Mouse (Mus musculus) right cerebral cortex, postnatal 36 days (tissue): ENCODE results near the gene Cd9.

Experiments used
- DNase-seq, 2 experiments: peaks; one replicate each; pipeline ENCODE4 v3.0.0; 2022; ENCODE audit warnings: low spot score in 2 of 2, mixed read lengths in 1 of 2

Cd9 gene

GRCm38 (mm10) chr6:125473939-125474338 is 20.7 kb downstream of the Cd9 start:
- no peak for DNase-seq

DNA sequence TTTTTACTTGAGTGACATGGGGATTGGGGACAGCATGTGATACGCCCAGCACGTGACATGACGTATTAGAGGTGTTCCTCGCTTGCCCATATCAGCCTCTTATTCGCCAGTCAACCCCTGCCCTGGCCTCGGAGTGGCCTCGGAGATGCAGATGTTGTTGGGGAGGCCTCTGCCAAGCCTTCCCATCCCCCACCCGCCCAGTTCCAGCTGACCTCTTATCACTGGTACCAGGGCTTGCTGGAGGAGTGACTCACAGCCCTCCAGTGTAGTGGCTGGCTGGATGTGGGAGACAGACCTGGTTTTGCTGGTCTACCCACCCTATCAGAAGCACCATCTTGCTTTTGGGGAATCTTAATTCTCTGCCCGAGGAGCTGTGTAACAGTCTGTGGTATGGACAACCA is 21.3 kb downstream of the Cd9 start:
- DNase-seq = no peak

GRCm38 (mm10) chr6:125471921-125472320 is 22.7 kb downstream of the Cd9 start:
- no peak for DNase-seq

DNA sequence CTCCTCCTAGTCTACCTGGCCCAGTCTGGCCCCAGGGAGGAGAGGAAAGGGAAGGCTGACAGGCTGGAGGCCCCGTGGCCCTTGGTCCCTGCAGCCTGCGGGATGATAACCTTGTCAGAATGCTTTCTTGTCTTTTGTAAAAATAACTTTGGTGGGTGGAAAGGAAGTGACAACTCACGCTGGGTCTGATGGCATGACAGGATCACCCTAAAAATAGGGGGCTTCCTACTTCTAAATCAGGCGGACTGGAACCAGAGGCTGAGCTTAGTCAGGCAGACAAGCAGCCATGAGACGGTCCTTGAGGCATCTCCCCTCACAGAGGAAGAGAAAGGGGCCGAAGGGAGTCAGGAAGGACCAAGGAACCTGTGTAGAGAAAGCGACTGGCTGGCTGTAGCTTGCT is 23.3 kb downstream of the Cd9 start:
- no peak for DNase-seq

DNA sequence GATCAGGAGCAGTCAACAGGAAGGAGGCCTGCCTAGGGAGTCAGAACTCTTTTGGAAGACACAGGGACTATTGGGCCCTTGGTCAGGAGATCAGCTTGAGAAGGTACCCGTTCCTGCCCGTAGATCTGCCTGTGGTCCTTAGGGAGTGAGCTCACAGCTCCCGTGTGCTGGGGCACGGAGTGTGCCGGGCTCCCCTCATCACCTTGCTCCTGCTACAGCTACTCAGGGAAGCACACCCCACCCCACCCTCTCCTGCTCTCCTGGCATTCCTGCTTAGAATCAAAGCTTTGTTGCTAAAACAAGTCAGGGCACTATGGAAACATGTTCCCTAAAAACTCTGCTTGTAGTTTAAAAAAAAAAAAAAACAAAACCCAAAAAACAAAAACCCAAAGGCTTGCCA is 24.0 kb downstream of the Cd9 start:
- DNase-seq = no peak

DNA sequence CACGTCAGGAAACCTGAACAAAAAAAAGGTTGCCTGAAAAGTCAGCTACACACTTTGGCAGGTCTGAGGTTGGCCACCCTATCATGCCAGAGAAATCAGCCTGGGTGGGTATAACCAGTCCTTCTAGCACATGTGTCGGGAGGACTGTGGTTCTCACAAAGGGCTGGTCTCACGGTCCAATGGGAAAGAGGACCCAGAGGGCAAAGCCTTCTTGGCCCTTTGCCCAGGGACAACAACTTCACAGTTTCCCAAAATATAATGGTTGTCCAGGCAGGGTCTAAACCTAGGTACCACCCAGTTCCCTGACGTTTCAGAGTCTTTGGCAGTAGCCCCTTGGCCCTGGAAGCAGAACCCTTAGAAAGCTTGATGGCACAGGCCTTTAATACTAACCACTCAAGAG is 25.4 kb downstream of the Cd9 start:
- no peak for DNase-seq

DNA sequence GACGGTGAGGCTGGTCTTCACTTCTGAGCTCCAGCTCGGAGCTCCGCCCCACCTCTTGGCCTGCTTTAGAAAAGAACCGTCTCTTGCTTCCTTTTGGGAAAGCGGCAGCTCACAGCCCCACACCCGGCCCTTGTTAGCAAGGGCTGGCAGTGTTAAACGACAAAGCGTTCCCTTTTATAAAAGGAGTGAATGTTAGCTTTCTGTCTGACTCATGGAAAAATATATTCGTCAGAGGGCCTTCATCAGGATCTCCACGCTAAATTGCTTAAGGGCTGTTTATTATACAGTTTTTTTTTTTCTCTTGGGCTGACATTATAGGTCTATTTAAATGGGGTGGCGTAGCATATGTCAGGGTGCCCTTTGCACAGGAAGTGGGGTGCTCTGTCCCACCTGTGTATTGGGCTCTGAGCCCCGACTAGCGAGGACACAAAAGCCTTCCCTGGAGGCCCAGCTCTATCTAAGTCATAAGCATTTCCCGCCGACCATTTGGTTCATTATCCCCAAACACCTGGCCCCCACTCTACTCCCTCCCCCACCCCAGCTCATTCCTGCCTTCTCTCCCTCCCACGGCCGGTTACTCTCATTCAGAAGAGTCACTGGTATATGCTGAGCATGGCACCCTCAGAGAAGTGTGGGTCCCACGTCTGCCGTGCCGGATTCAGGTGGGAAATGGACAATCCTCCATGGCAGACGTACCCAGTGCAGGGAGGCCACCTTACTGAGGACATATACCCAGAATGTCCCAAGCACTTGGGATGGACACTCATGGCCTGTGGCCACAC is 26.2 kb downstream of the Cd9 start:
- peak in 1 of 2 experiments; percentile 21 for DNase-seq

DNA sequence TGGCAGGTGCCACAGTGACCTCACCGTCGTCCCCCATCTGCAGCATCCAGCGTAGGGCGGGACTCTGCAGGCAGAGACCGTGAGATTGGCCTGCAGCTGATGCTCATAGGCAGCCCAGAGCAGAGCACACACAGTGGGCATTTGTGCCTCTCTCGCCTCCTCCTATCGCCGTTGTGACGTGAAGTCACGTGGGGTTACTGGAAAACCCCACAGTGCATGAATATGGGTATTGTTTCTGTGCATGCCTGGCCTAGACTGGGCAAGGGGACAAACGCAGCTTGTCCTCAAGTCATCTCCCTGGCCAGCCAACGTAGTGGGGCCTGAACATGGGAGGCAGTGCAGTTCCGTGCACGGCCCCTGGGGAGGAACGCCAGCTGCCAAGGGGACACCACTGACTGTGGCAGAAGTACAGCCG is 27.3 kb downstream of the Cd9 start:
- peak; percentile 40 to 45 for DNase-seq

DNA sequence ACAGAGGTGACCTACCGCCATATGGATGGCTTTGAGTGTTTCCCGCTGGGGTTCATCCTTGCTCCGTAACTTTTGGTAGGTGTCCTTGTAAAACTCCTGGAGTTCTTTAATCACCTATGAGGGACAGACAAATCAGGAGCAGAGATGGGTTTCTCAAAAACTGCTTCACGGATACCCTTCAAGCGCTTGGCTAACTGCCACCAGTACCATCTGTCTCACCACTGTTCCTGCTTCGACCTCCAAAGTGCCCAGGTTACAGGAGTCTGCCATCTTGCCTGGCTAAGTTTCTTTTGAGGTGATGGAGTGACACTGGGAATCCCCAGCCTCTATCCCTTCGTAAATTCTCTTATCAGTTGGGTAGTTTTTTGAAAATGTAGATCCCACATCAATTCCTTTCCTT is 32.3 kb downstream of the Cd9 start:
- DNase-seq = no peak

- no peak for DNase-seq
Observed at GRCm38 (mm10) chr6:125461788-125462187, 32.8 kb downstream of the Cd9 start.

GRCm38 (mm10) chr6:125461325-125461724 is 33.3 kb downstream of the Cd9 start:
- DNase-seq = no peak

GRCm38 (mm10) chr6:125460589-125460988 is 34.0 kb downstream of the Cd9 start:
- no peak for DNase-seq

- no peak for DNase-seq
Observed at GRCm38 (mm10) chr6:125459903-125460302, 34.7 kb downstream of the Cd9 start.

GRCm38 (mm10) chr6:125455806-125456520 is 38.6 kb downstream of the Cd9 start:
- DNase-seq = no peak

DNA sequence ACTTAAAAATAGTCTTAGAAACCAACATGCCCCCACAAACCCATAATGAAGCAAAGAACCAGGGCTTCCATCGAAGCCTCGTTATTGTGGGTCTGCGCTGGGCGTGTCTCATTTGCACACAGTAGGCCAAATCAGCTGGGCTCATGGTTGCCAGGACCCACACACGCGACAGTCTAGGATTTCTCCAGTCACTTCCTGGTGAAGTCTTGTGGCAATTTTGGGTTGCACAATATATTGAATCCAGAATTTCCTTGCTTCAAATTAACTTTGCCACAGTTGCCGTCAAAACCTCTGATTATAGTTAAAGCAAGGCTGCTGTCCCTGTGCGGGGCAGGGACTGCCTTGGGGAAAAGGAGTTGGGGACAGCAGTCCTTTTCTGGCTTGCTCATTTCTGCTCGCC is 39.9 kb downstream of the Cd9 start:
- DNase-seq = no peak

DNA sequence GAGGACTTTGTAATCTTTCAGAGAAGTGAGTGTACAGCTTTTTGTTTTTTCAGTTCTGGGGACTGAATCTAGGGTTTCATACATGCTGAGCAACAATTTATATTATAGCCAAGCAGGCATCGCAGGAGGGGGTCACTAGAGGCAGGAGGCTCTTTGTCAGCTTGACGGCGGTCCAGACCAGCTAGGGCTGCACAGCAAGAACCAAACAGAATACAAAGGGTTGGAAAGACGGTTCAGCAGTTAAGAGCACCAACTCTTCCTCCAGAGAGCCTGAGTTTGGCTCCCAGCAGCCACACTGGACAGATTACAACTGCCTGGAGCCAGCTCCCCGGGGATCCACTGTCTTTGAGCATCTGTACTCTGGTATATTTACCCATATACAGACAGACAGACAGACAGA is 40.3 kb downstream of the Cd9 start:
- DNase-seq = no peak

DNA sequence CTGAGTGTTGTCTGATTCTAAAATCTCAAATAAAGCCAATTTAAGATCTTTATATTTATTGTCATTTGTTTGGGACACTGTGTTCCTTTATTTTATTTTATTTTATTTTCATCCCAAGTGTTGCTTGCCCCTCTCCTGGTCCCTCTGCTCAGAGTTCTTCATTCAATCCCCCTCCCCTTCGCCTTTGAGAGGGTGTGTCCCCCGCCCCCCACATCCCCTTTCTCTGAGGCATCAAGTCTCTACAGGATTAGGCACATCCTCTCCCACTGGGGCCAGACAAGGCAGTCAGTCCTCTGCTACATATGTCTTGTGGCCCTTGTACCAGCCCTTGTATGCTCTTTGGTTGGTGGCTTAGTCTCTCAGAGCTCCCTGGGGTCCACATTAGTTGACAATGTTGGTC is 46.9 kb downstream of the Cd9 start:
- DNase-seq = no peak

DNA sequence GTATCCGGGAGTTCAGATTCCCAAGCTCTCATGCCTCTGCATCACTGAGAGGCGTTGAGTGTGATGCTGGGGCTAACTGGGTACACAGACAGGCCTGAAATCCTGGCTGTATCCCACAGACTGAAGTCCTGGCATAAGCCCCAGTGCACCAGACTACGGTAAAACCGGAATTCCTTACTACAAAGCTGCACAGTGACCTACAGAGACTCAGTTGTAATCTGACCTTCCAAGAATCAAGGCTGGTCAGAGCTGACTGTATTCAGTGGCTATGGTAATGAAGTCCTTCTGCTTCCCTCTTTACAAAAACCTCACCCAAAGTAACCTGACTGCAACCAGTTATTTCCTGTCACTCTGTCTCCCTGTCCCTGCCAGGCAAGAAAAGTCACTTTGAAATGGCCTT is 47.4 kb downstream of the Cd9 start:
- DNase-seq = no peak

GRCm38 (mm10) chr6:125445381-125445780 is 49.2 kb downstream of the Cd9 start:
- DNase-seq = peak in 1 of 2 experiments; percentile 3

- no peak for DNase-seq
Observed at GRCm38 (mm10) chr6:125442591-125442990, 52.0 kb downstream of the Cd9 start.

GRCm38 (mm10) chr6:125436753-125437152 is 57.8 kb downstream of the Cd9 start:
- no peak for DNase-seq

- no peak for DNase-seq
Observed at GRCm38 (mm10) chr6:125434735-125435518, 59.7 kb downstream of the Cd9 start.
